Mouse (Mus musculus) leukemia stem cell, adult 10-12 weeks (primary cell): Measurements from ENCODE around the gene Zfp91. TPM values are rescaled to one million over a fixed set of nuclear protein-coding genes. Genes with fewer than 3 reads are reported as not detected.

Experiments used
- polyA plus RNA-seq: library from polyadenylated mRNA; stranded (reverse); fragments of >175 nt; gene quantifications from 2 replicates; pipeline ENCODE4 v1.2.3, GENCODE M21; 2012; ENCODE audit warnings: low replicate concordance

Gene Zfp91
- polyA plus RNA-seq: 27.9 and 41.2 TPM in 2 replicates

GRCm38 (mm10) chr19:12795511-12796327 is at the start of gene Zfp91, which contains the start of gene Lpxn:
TSS of gene Zfp91 (minus strand) at chr19:12796126.
TSS of gene Lpxn (plus strand) at chr19:12796193.

DNA sequence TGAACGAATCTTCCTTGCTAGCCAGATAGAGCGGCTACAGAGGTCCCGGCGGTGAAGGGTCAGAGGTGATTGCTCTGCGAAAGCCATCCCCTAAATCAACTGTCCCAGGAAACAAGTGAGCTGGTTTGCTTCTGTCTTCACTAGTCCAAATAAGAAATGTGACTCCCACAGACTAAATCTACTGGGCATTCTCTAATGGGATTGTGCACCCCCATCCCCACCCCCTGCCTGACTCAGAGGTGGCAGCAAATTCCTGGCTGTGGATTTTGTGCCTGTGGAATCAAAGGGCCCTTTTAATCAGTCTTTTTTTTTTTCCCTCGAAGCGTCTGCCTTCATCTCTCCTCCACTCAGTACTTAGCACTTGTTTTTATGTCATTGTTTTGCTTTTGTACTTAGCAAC is 30.6 kb downstream of the Zfp91 start, which contains the start of gene Cntf:
TSS of gene Cntf (minus strand) at position 325 of the 400 bp plus-strand sequence.

Other genes with a start within 250 kb of the Zfp91 start
- gene Gm4952, start 196.2 kb downstream of the Zfp91 start, polyA plus RNA-seq: not detected in 2 replicates
- not detected in 2 replicates for gene Glyat, start 162.8 kb downstream of the Zfp91 start, polyA plus RNA-seq
- not detected in 2 replicates for gene Olfr1442, start 125.7 kb downstream of the Zfp91 start, polyA plus RNA-seq
- gene Olfr1443, start 118.0 kb downstream of the Zfp91 start, polyA plus RNA-seq: not detected in 2 replicates
- gene Keg1, start 100.3 kb downstream of the Zfp91 start, polyA plus RNA-seq: not detected in 2 replicates
- gene Cntf, start 30.5 kb downstream of the Zfp91 start, polyA plus RNA-seq: not detected in 2 replicates
- gene Lpxn, start 67 bp upstream of the Zfp91 start, polyA plus RNA-seq: 0.54 and 1.7 TPM in 2 replicates
- not detected in 2 replicates for gene Gm5244, start 50.6 kb upstream of the Zfp91 start, polyA plus RNA-seq
- gene Olfr1444, start 61.2 kb upstream of the Zfp91 start, polyA plus RNA-seq: not detected in 2 replicates
- gene Olfr1445, start 87.7 kb upstream of the Zfp91 start, polyA plus RNA-seq: 0.18 TPM in 1 of 2 replicates, not detected in the other
- gene Olfr1446, start 97.4 kb upstream of the Zfp91 start, polyA plus RNA-seq: 0.09 TPM in 1 of 2 replicates, not detected in the other
- not detected in 2 replicates for gene Olfr1447, start 107.6 kb upstream of the Zfp91 start, polyA plus RNA-seq
- gene Olfr1448, start 128.3 kb upstream of the Zfp91 start, polyA plus RNA-seq: not detected in 2 replicates
- not detected in 2 replicates for gene Olfr1449, start 134.7 kb upstream of the Zfp91 start, polyA plus RNA-seq
- not detected in 2 replicates for gene Olfr1450, start 154.1 kb upstream of the Zfp91 start, polyA plus RNA-seq
- not detected in 2 replicates for gene Olfr1451, start 198.9 kb upstream of the Zfp91 start, polyA plus RNA-seq
- gene Olfr1453, start 232.2 kb upstream of the Zfp91 start, polyA plus RNA-seq: not detected in 2 replicates